Mouse (Mus musculus): Measurements from ENCODE around the gene Shisa9. TPM values are rescaled to one million over a fixed set of nuclear protein-coding genes. Genes with fewer than 3 reads are reported as not detected.

Gene Shisa9
- total and polyA plus RNA-seq, 3 experiments = not detected

DNA sequence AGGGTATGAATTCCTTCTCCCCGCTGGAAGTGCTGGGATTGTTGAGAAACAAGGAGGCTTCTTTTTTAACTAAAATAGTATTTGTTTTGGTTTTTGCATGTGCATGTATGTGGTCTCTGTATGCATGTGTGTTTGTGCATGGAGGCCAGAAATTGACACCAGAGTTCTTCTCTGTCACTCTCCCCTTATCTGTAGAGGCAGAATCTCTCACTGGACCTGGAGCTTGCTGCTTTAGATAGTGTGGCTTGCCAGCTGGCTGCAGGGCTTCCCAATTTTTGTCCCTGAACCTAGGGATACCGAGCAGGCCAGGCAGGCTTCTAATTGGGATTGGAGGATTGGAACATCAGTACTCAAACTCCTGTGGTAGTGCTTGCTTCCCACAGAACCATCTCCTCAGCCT, 99.2 kb downstream of the Shisa9 start:
- Histone ChIP-seq H3K27ac (ENCODE audit: insufficient read depth, low read depth) (no peak overlapping the region), H3K9me3 (replicated peaks; ENCODE audit: low read length) (peaks cover 2% of the 10 kb centered on the region), H3K36me3 (replicated peaks in 1 of 2; ENCODE audit: control insufficient read depth in 1 of 2, insufficient read depth in 1 of 2, low read length in 1 of 2) (no peaks in the 10 kb centered on the region), H3K27me3 (replicated peaks) (peaks cover 2% of the 10 kb centered on the region), H3K79me2 (replicated peaks; ENCODE audit: control insufficient read depth, extremely low read depth, insufficient read depth, poor library complexity, severe bottlenecking) (no peaks in the 10 kb centered on the region), H3K4me2 (ENCODE audit: insufficient read depth, low read depth, poor library complexity, severe bottlenecking) (no peak overlapping the region), H3K4me3 (replicated peaks in 1 of 3; ENCODE audit: low read depth in 2 of 3, low read length in 2 of 3, poor library complexity in 1 of 3) (no peak overlapping the region), H3K4me1 (ENCODE audit: control insufficient read depth in 1 of 2, insufficient read depth in 2 of 2) (peaks cover 0 to 5% of the 10 kb centered on the region in 2 experiments; a peak in 2 of 4 replicates), H3K9ac (ENCODE audit: insufficient read depth, low read depth) (no peak overlapping the region)
- in situ Hi-C loops (cut with MboI; ENCODE audit: low pct_ligation_motif_present, low pct_unique_long_range_greater_than_20kb, low sequenced_read_pairs) (no loop called here), dilution Hi-C loops (cut with MboI; ENCODE audit: extremely low pct_ligation_motif_present, extremely low pct_unique_long_range_greater_than_20kb, low sequenced_read_pairs) (no loop called here)
- no peak for DNase-seq (ENCODE audit: extremely low read depth)
- TF ChIP-seq ELF1 (IDR thresholded peaks at IDR 0.05; ENCODE audit: low read depth, low read length) = no peak
- TF ChIP-seq ZMIZ1 (IDR thresholded peaks at IDR 0.05; ENCODE audit: low read depth, low read length) = no peak
- no peak for TF ChIP-seq CHD2 (IDR thresholded peaks at IDR 0.05; ENCODE audit: low read length)
- no peak for TF ChIP-seq PAX5 (IDR thresholded peaks at IDR 0.05; ENCODE audit: low read length)
- no peak for TF ChIP-seq POLR2A (IDR thresholded peaks at IDR 0.05; ENCODE audit: low read depth, low read length)
- TF ChIP-seq RAD21 (IDR thresholded peaks at IDR 0.05; ENCODE audit: low read depth, low read length) = no peak
- no peak for TF ChIP-seq MAFK (IDR thresholded peaks at IDR 0.05; ENCODE audit: insufficient replicate concordance, low read length)
- TF ChIP-seq UBTF (IDR thresholded peaks at IDR 0.05; ENCODE audit: low read depth, low read length) = no peak
- no peak for TF ChIP-seq MAZ (IDR thresholded peaks at IDR 0.05; ENCODE audit: low read depth, low read length)
- no peak for TF ChIP-seq HCFC1 (IDR thresholded peaks at IDR 0.05; ENCODE audit: low read depth, low read length)
- no peak for TF ChIP-seq USF2 (conservative IDR thresholded peaks at IDR 0.05; ENCODE audit: low read depth, low read length)
- TF ChIP-seq E2F4 (IDR thresholded peaks at IDR 0.05; ENCODE audit: insufficient replicate concordance, low read depth, low read length) = no peak
- TF ChIP-seq JUND (conservative IDR thresholded peaks at IDR 0.05; ENCODE audit: low read depth, low read length) = no peak
- no peak for TF ChIP-seq MYC (IDR thresholded peaks at IDR 0.05; ENCODE audit: low read depth, low read length)

DNA sequence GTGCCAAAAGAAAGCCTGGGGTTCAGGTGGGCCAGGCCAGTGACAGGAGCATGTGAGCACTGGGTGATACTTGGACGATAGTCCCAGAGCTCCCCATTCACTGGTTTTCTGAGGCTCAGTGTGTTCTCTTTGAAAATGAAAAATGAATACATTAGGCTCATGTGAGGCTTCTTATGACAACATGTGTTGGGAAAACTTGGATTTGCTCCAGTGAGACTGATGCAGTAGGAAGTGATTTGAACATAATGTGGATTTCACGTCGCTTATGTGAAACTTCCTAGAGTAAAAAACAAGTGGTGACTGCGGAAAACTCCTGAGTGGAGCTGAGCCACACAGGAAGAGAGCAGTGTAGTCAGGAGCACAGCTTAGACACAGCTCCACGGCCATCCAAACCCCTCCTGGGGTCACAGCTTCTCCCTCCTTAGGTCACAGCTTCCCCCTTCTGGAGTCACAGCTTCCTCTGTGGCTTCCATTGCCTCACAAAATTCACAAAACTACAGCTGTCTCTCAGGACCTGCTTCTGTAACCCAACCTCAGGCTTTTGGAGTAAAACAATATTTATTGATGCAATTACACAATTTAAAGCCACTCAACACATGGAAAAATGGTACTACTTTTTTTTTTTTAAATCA, 106.8 kb downstream of the Shisa9 start:
- dilution Hi-C loops (cut with MboI; ENCODE audit: extremely low pct_ligation_motif_present, extremely low pct_unique_long_range_greater_than_20kb, low sequenced_read_pairs) (no loop called here), in situ Hi-C loops (cut with MboI; ENCODE audit: low pct_ligation_motif_present, low pct_unique_long_range_greater_than_20kb, low sequenced_read_pairs) (no loop called here)
- Histone ChIP-seq H3K4me1 (ENCODE audit: control insufficient read depth in 1 of 2, insufficient read depth in 2 of 2) (no peaks in the 10 kb centered on the region), H3K79me2 (replicated peaks; ENCODE audit: control insufficient read depth, extremely low read depth, insufficient read depth, poor library complexity, severe bottlenecking) (no peaks in the 10 kb centered on the region), H3K27me3 (replicated peaks) (peaks cover 24% of the 10 kb centered on the region), H3K4me2 (ENCODE audit: insufficient read depth, low read depth, poor library complexity, severe bottlenecking) (no peak overlapping the region), H3K4me3 (replicated peaks in 1 of 3; ENCODE audit: low read depth in 2 of 3, low read length in 2 of 3, poor library complexity in 1 of 3) (no peak overlapping the region), H3K9ac (ENCODE audit: insufficient read depth, low read depth) (no peak overlapping the region), H3K36me3 (replicated peaks in 1 of 2; ENCODE audit: control insufficient read depth in 1 of 2, insufficient read depth in 1 of 2, low read length in 1 of 2) (no peaks in the 10 kb centered on the region), H3K9me3 (replicated peaks; ENCODE audit: low read length) (no peaks in the 10 kb centered on the region), H3K27ac (ENCODE audit: insufficient read depth, low read depth) (no peak overlapping the region)
- TF ChIP-seq KAT2A (IDR thresholded peaks at IDR 0.05; ENCODE audit: insufficient replicate concordance, low read length) (no peak), BHLHE40 (IDR thresholded peaks at IDR 0.05; ENCODE audit: low read depth, low read length) (no peak), TBP (conservative IDR thresholded peaks at IDR 0.05; ENCODE audit: low read depth, low read length) (no peak), ELF1 (IDR thresholded peaks at IDR 0.05; ENCODE audit: low read depth, low read length) (no peak), MAX (IDR thresholded peaks at IDR 0.05; ENCODE audit: low read length) (no peak), MAZ (IDR thresholded peaks at IDR 0.05; ENCODE audit: low read depth, low read length) (no peak), ZC3H11A (IDR thresholded peaks at IDR 0.05; ENCODE audit: low read depth, low read length) (no peak), USF2 (conservative IDR thresholded peaks at IDR 0.05; ENCODE audit: low read depth, low read length) (no peak), RCOR1 (conservative IDR thresholded peaks at IDR 0.05; ENCODE audit: low read depth, low read length) (no peak), JUND (conservative IDR thresholded peaks at IDR 0.05; ENCODE audit: low read depth, low read length) (no peak), HCFC1 (IDR thresholded peaks at IDR 0.05; ENCODE audit: low read depth, low read length) (no peak), UBTF (IDR thresholded peaks at IDR 0.05; ENCODE audit: low read depth, low read length) (no peak), ETS1 (conservative IDR thresholded peaks at IDR 0.05; ENCODE audit: low read depth, low read length) (no peak), SIN3A (IDR thresholded peaks at IDR 0.05; ENCODE audit: low read length) (no peak), NRF1 (IDR thresholded peaks at IDR 0.05; ENCODE audit: low read depth, low read length) (no peak), E2F4 (IDR thresholded peaks at IDR 0.05; ENCODE audit: insufficient replicate concordance, low read depth, low read length) (no peak), PAX5 (IDR thresholded peaks at IDR 0.05; ENCODE audit: low read length) (no peak), POLR2AphosphoS2 (IDR thresholded peaks at IDR 0.05; ENCODE audit: low read depth, low read length) (no peak), MAFK (IDR thresholded peaks at IDR 0.05; ENCODE audit: insufficient replicate concordance, low read length) (no peak), MYC (IDR thresholded peaks at IDR 0.05; ENCODE audit: low read depth, low read length) (no peak)
- no peak for DNase-seq (ENCODE audit: extremely low read depth)
